Mouse (Mus musculus) erythroblast, embryonic 14.5 days (primary cell): ENCODE results near the gene Klhdc8a. TPM values are rescaled to one million over a fixed set of nuclear protein-coding genes. Genes with fewer than 3 reads are reported as not detected.
"Not testable (repeated sequence)": the region's sequence is repeated elsewhere in the genome, so short reads cannot be mapped to it uniquely, and the experiment has no call there.

ENCODE experiments used
- H3K27me3 ChIP-seq: 2 replicates; pipeline ENCODE4 v1.6.1; 2012; ENCODE audit warnings: inconsistent platforms; ENCODE audit not compliant: control insufficient read depth
- H3K36me3 ChIP-seq: 2 replicates; pipeline ENCODE4 v1.6.1; 2012; ENCODE audit warnings: mild to moderate bottlenecking, inconsistent platforms; ENCODE audit not compliant: control insufficient read depth
- H3K4me1 ChIP-seq: 2 replicates; pipeline ENCODE4 v1.6.1; 2012; ENCODE audit warnings: inconsistent platforms; ENCODE audit not compliant: control insufficient read depth
- H3K4me3 ChIP-seq: replicated peaks from 2 replicates; pipeline ENCODE3; 2012; ENCODE audit warnings: moderate library complexity, mild to moderate bottlenecking, inconsistent platforms
- H3K9me3 ChIP-seq: 2 replicates; pipeline ENCODE4 v1.6.1; 2012; ENCODE audit warnings: low read length, inconsistent platforms, mixed read lengths; ENCODE audit not compliant: control insufficient read depth
- GATA1 ChIP-seq: IDR thresholded peaks from 2 replicates; pipeline ENCODE4 v1.6.1; 2012; ENCODE audit warnings: low read length, inconsistent platforms, mixed read lengths
- TAL1 ChIP-seq: IDR thresholded peaks from 3 replicates; pipeline ENCODE4 v1.6.1; 2012; ENCODE audit warnings: low read length, inconsistent platforms, mixed read lengths
- polyA plus RNA-seq: library from polyadenylated mRNA; stranded (reverse); fragments of >175 nt; gene quantifications from 2 replicates; pipeline ENCODE4 v1.2.3, GENCODE M21; 2012

Gene Klhdc8a
- polyA plus RNA-seq, 1 experiment, result not detected

DNA sequence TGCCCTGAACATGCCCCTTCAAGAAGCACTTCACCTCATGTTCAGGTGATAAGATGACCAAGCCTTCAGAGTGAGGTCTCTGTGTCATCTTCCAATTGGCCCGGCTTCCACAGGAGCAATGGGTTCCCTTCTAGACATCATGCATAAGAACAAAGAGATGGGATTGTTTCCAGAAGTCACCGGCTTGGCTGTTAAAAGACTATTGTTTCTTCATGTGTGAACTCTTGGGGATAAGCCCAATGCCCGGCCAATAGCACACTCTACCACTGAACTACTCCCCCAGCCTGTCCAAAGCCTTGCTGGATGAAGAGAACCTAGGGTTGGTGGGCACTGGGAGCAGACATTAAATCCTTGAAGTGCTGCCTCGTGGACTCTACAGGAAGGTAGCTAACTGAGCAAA lies 47.1 kb downstream of the Klhdc8a start:
- no peaks in the 10 kb centered on the region; the same call in 1 of the 2 replicates for H3K4me1 ChIP-seq
- no peaks in the 10 kb centered on the region; the same call in 1 of the 2 replicates for H3K27me3 ChIP-seq
- TF ChIP-seq TAL1 (no peak), GATA1 (no peak)
- no peaks in the 10 kb centered on the region for H3K36me3 ChIP-seq
- H3K4me3 ChIP-seq, result no peak overlapping the region
- peaks cover 2% of the 10 kb centered on the region for H3K9me3 ChIP-seq

DNA sequence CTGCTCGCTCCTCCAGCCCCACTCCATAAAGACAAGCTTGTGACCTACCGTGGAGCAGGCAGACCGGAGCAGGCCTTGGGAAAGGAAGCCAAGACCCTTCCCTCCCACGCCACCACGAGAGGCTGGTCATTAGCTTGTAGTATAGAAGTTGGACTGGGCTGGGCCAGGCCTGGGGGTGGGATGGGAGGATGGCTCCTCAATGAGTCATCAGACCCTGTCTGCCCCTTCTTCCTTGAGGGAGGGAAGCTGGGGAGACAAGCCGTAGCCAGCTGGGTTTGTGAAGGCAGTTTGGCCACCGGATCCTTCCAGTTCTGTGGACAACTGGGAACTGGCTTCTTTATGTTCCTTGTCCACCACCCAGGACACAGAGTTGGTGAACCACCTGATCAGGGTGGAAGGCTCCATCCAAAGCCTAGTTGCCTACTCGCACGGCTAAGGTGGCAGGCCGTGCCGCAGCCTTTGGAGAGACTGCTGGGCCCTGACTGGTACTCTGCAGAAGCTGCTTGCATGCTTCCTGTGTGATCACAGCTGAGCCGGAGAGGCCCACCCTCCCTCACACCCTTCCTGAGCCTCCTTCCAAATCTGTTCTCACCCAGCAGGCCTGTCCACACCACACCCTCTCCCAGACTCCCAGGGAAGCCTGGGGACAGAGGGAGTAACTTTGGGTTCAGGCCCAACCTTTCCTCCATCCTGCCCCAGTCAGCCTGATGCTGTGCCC lies 47.9 kb downstream of the Klhdc8a start:
- Histone ChIP-seq H3K36me3 (no peaks in the 10 kb centered on the region), H3K9me3 (peaks cover 8% of the 10 kb centered on the region), H3K27me3 (peaks cover 2% of the 10 kb centered on the region; the same call in 1 of the 2 replicates), H3K4me1 (no peaks in the 10 kb centered on the region; the same call in 1 of the 2 replicates), H3K4me3 (no peak overlapping the region)
- TF ChIP-seq GATA1, result no peak
- TF ChIP-seq TAL1, result no peak

DNA sequence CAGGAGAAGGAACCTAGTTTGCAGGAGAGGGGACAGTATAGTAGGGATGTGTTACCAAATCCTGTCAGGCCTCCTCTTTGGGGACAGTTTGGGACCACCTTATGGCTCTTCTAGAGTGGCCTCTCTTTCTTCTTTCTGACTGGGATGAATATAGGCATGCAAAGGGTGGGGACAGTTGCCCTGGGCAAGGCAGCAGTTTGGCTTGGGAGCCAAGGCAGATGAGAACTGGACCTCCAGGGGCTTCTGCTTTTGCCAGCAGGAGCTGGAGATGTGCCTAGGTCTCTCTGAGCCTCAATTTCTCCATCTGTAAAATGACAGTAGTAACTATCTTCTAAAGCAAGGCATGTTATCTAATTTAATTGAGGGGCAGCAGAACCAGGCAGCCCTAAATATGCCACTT lies 48.5 kb downstream of the Klhdc8a start:
- TF ChIP-seq TAL1 (no peak), GATA1 (no peak)
- Histone ChIP-seq H3K4me3 (no peak overlapping the region), H3K9me3 (peaks cover 8% of the 10 kb centered on the region), H3K36me3 (no peaks in the 10 kb centered on the region), H3K27me3 (peaks cover 2% of the 10 kb centered on the region; the same call in 1 of the 2 replicates), H3K4me1 (no peaks in the 10 kb centered on the region; the same call in 1 of the 2 replicates)

DNA sequence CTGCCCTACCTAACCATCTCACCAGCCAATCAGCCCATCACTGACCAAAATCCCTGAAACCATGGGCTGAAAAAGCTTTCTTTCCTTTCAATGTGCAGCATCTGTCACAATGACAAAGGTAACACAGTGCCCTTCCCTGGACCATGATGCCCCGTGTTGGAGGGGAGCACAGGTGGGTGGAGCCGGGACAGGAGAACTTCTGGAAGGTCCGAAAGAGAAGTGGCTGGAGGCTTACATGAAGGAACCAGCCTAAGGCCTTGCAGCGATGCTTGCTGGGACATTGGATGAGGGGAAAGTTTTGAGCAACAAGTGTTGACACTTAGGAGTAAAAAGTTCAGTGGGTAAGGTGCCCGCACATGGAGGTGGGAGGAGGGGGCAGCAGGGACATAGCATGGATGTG lies 50.0 kb downstream of the Klhdc8a start:
- Histone ChIP-seq H3K4me3 (no peak overlapping the region), H3K36me3 (peaks cover 13% of the 10 kb centered on the region), H3K27me3 (peaks cover 2% of the 10 kb centered on the region; the same call in 1 of the 2 replicates), H3K4me1 (peaks cover 3% of the 10 kb centered on the region), H3K9me3 (peaks cover 8% of the 10 kb centered on the region)
- no peak for TF ChIP-seq GATA1
- no peak for TF ChIP-seq TAL1

DNA sequence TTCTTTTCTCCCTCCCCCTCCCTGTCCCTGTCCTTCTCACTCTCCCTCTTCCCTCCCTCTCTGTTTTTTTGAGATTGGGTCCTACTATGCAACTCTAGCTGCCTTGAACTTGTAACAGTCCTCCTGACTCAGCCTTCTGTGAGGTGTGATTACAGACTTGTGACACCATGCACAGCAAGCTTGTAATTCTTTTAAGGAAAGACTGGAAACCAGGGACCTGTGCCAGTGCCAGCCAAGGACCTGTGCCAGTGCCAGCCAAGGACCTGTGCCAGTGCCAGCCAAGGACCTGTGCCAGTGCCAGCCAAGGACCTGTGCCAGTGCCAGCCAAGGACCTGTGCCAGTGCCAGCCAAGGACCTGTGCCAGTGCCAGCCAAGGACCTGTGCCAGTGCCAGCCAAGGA lies 50.6 kb downstream of the Klhdc8a start:
- not testable (repeated sequence) for H3K4me3 ChIP-seq, H3K9me3 ChIP-seq, H3K27me3 ChIP-seq, H3K4me1 ChIP-seq
- H3K36me3 ChIP-seq, result peaks cover 20% of the 10 kb centered on the region

DNA sequence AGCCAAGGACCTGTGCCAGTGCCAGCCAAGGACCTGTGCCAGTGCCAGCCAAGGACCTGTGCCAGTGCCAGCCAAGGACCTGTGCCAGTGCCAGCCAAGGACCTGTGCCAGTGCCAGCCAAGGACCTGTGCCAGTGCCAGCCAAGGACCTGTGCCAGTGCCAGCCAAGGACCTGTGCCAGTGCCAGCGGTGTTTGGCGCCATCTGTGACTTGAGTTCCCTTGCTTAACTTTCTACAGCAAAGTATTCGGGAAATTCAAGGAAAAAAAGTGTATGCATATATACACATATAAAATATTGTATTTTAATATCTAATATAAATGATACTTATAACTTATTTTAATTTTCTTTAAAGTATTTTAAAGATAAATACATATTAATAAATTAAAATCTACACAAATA lies 51.2 kb downstream of the Klhdc8a start:
- not testable (repeated sequence) for H3K9me3 ChIP-seq, H3K4me3 ChIP-seq, H3K27me3 ChIP-seq
- Histone ChIP-seq H3K36me3 (peaks cover 25% of the 10 kb centered on the region), H3K4me1 (peaks cover 14% of the 10 kb centered on the region)

DNA sequence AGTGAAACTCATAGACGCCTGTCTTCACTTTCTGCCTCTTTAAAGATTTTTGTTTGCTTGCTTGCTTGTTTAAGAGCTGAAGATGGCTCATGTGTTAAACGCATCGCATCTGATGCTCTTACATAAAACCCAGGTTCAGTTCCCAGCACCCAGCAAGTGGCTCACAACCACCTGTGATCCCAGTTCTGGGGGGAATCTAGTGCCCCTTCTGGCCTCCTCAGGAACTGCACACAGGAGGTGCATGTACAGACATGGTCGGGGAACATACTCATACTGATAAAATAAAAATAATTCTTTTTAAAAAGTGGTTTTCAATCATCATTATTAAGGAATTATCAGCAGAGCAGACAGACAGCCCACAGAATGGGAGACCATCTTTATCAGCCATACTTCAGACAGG lies 52.6 kb downstream of the Klhdc8a start:
- Histone ChIP-seq H3K36me3 (peaks cover 40% of the 10 kb centered on the region), H3K27me3 (peaks cover 2% of the 10 kb centered on the region; the same call in 1 of the 2 replicates), H3K4me1 (peaks cover 20% of the 10 kb centered on the region), H3K9me3 (peaks cover 8% of the 10 kb centered on the region), H3K4me3 (no peak overlapping the region)
- TF ChIP-seq TAL1, result no peak
- TF ChIP-seq GATA1, result no peak

DNA sequence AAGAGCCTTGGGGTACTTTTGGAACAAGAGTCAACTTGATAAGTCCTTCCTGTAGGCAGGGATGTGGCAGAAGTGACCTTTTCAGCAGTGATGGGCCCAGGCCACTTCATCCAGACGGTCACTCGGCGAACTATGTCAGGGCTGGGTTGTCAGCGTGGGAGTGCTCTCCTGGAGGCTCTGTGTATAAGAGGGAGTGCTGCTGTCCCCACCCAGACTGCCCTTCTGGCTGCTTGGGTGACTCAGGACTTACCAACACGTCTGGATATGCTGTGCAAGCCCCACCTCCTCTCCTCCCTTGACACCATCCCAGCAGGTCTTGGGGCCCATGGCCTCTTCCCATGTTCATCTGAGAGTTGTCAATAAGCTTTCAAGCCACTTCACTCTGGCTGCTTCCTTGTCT lies 55.0 kb downstream of the Klhdc8a start:
- peaks cover 2% of the 10 kb centered on the region; the same call in 1 of the 2 replicates for H3K27me3 ChIP-seq

DNA sequence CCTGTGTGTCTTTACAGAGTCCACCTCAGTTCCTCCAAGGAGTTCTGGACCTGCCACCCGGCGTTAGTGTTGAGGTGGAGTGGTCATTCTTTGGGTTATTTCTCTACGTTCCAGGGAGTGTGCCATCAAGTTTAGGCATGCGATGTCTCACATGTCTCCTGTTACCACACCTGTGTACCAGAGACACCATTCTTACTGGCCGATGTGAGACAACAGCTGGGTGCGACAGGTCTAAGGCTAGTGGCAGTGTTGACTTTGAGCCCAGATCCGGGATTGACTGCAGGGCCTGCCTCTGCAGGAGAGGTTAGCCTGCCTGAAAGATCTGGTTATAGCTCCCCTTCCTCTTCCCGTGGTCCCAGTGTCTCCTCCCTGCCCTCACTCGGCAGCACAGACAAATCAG lies 55.8 kb downstream of the Klhdc8a start:
- H3K27me3 ChIP-seq, result peaks cover 2% of the 10 kb centered on the region; the same call in 1 of the 2 replicates
- H3K4me1 ChIP-seq, result peaks cover 44% of the 10 kb centered on the region
- peaks cover 72% of the 10 kb centered on the region for H3K36me3 ChIP-seq
- H3K4me3 ChIP-seq, result peak overlapping the region; percentile 4
- no peak for TF ChIP-seq TAL1
- TF ChIP-seq GATA1, result no peak
- peaks cover 8% of the 10 kb centered on the region for H3K9me3 ChIP-seq

More for the DNA sequence above, 55.0 kb downstream of the Klhdc8a start:
- peaks cover 8% of the 10 kb centered on the region for H3K9me3 ChIP-seq
- peaks cover 63% of the 10 kb centered on the region for H3K36me3 ChIP-seq
- TF ChIP-seq TAL1 (no peak), GATA1 (no peak)
- peaks cover 36% of the 10 kb centered on the region for H3K4me1 ChIP-seq
- no peak overlapping the region for H3K4me3 ChIP-seq
